Comparison of ENCODE assay signal across 11 mouse cellular contexts in genomic region chr8:117701859-117702258, GRCm38 (mm10). TPM values are rescaled to one million over a fixed set of nuclear protein-coding genes. Genes with fewer than 3 reads are reported as not detected.
DNase-seq lines count a peak whose midpoint lies in the region; ATAC-seq and TF ChIP-seq lines count a peak whose summit lies in the region.
"Had no signal": no experiment of that assay in that cellular context is flagged by ENCODE, and none has a peak within 500 bp of the region (broad histone marks: within the 10 kb centered on the region; RNA-seq: fewer than 3 reads in every experiment).

Gene Hsd17b2 (plus strand): TSS chr8:117701904.

- no peaks in the 10 kb centered on the region for H3K4me1 ChIP-seq in erythroblast, embryonic 14.5 days (ENCODE audit: control insufficient read depth)

- H3K36me3 ChIP-seq in erythroblast, embryonic 14.5 days (ENCODE audit: control insufficient read depth), result no peaks in the 10 kb centered on the region

- TF ChIP-seq CTCF in brain, embryonic 14.5 days (IDR thresholded peaks at IDR 0.05; ENCODE audit: borderline replicate concordance, extremely low read depth, insufficient read depth, insufficient read length), result no peak
- no peak for TF ChIP-seq CTCF in left cerebral cortex, adult 2 months (IDR thresholded peaks at IDR 0.05)

- H3K27ac ChIP-seq in left cerebral cortex, adult 2 months, result no peak within 1 kb of the TSS
- H3K27ac ChIP-seq: hindbrain, embryonic 14.5 days had no signal

- peak; percentile 60 for DNase-seq in brain, embryonic 14.5 days (ENCODE audit: low read depth)
- peak; percentile 34 to 64 for DNase-seq in kidney, postnatal 36 days
- DNase-seq in retina, embryonic 14.5 days (ENCODE audit: low spot score), result peak; percentile 25
- DNase-seq in left cerebral cortex, adult 2 months (ENCODE audit: extremely low spot score in 1 of 2, low spot score in 2 of 2), result no peak
- DNase-seq in heart, postnatal 4 days, result no peak
- DNase-seq in layer of hippocampus, adult 8-10 months (ENCODE audit: low spot score in 2 of 2), result no peak
- DNase-seq: right cerebral cortex, postnatal 25 days had no signal

- H3K27me3 ChIP-seq in erythroblast, embryonic 14.5 days (ENCODE audit: control insufficient read depth), result no peaks in the 10 kb centered on the region

- TF ChIP-seq POLR2A in brain, embryonic 14.5 days (IDR thresholded peaks at IDR 0.05; ENCODE audit: borderline replicate concordance, extremely low read depth, insufficient read depth, insufficient read length, poor library complexity, severe bottlenecking), result no peak

- peaks cover 6% of the 10 kb centered on the region; the same call in 1 of the 2 replicates for H3K9me3 ChIP-seq in erythroblast, embryonic 14.5 days (ENCODE audit: control insufficient read depth, low read length)

- peak within 1 kb of the TSS; percentile 49 for H3K4me3 ChIP-seq in erythroblast, embryonic 14.5 days (replicated peaks)
- no peak within 1 kb of the TSS for H3K4me3 ChIP-seq in left cerebral cortex, adult 2 months

- ATAC-seq in erythroblast, adult 5-6 weeks (replicated peaks; ENCODE audit: low FRiP score, poor library complexity, severe bottlenecking), result no peak

- intact Hi-C loops in left cerebral cortex, adult 2 months (cut with DNase I), result no loop called here

RNA-seq across cellular contexts. Expression of gene Hsd17b2, which starts in this region (rescaled TPM):
- polyA plus RNA-seq in erythroblast, embryonic 14.5 days (2012), result 0.06 TPM in 1 of 2 replicates, not detected in the other
- total RNA-seq in erythroblast, adult 5-6 weeks (2015; ENCODE audit: low replicate concordance), result not detected in 2 replicates
- 1.0 TPM in 1 of 2 replicates, not detected in the other for total RNA-seq in erythroblast, adult 5-6 weeks (2017; ENCODE audit: low replicate concordance)
- 0.08 TPM in 1 of 2 replicates, not detected in the other for polyA plus RNA-seq in brain, embryonic 14.5 days (2012; rRNA removed)
- not detected for total RNA-seq in left cerebral cortex, adult 2 months (2021)
- not detected for total RNA-seq in heart, postnatal 4 days (2021)
- not detected for total RNA-seq in layer of hippocampus, adult 8-10 months (2022)
- polyA plus RNA-seq: C2C12 had no signal

Comparison
In these comparisons a context has a peak if more than half of its experiments do, and no peak if none do; other contexts are left out.
1. Peak in DNase-seq in brain, embryonic 14.5 days; RNA of the gene not detected or under 1 TPM.
2. DNase-seq: peak in kidney, postnatal 36 days (2 of 2) and retina, embryonic 14.5 days (single experiment); none in left cerebral cortex, adult 2 months (0 of 2), heart, postnatal 4 days (single experiment) and layer of hippocampus, adult 8-10 months (0 of 2).